Mouse (Mus musculus): ENCODE measurements around the gene Ankrd55. TPM values are rescaled to one million over a fixed set of nuclear protein-coding genes. Genes with fewer than 3 reads are reported as not detected.

Gene Ankrd55
- total and polyA plus RNA-seq, 2 experiments, result 0.09 to 0.10 TPM

DNA sequence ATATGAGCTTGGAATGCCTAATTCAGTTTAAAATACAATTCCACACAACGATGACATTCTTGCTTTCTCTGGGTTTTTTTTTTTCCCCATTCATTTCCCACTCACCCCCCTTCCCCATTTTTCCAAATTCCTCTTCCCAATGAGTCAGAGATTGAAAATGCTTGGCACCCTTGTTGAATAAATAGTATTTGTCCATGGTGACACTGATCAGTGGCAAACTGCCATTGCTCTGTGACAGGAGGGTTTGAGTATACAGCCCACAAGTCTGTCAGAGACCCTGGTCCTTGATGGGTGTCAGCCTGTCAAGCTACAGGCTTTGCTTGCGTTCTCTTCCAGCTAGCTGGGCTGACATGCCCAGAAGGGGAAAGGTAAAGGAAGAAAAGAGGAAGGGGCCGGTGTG, 36.2 kb upstream of the Ankrd55 start:
- WGBS, result 89% methylated on average over 3 of the region's 3 CpGs
- DNase-seq (ENCODE audit: extremely low read depth, low read depth, low spot score), result no peak
- Histone ChIP-seq H3K36me3 (ENCODE audit: control insufficient read depth, insufficient read depth, low read length) (no peaks in the 10 kb centered on the region), H3K9ac (ENCODE audit: low read depth, low read length) (no peak overlapping the region), H3K27ac (replicated peaks; ENCODE audit: insufficient read depth, low read depth, low read length) (no peak overlapping the region), H3K27me3 (ENCODE audit: control insufficient read depth, insufficient read depth, low read length) (no peaks in the 10 kb centered on the region), H3K4me1 (ENCODE audit: control insufficient read depth, insufficient read depth, low read length) (no peaks in the 10 kb centered on the region), H3K4me3 (ENCODE audit: insufficient read depth, low read depth, low read length) (no peak overlapping the region), H3K79me2 (ENCODE audit: control insufficient read depth, insufficient read depth, low read length) (no peaks in the 10 kb centered on the region)
- TF ChIP-seq POLR2A (IDR thresholded peaks at IDR 0.05; ENCODE audit: extremely low read depth, insufficient read depth, low read length) (no peak), CTCF (IDR thresholded peaks at IDR 0.05; ENCODE audit: low read depth, low read length) (no peak)

- 76% methylated on average over 13 of the region's 13 CpGs for WGBS
- TF ChIP-seq POLR2A (IDR thresholded peaks at IDR 0.05; ENCODE audit: extremely low read depth, insufficient read depth, low read length) (no peak), CTCF (IDR thresholded peaks at IDR 0.05; ENCODE audit: low read depth, low read length) (no peak)
- Histone ChIP-seq H3K27ac (replicated peaks; ENCODE audit: insufficient read depth, low read depth, low read length) (no peak overlapping the region), H3K27me3 (ENCODE audit: control insufficient read depth, insufficient read depth, low read length) (no peaks in the 10 kb centered on the region), H3K4me1 (ENCODE audit: control insufficient read depth, insufficient read depth, low read length) (no peaks in the 10 kb centered on the region), H3K9ac (ENCODE audit: low read depth, low read length) (no peak overlapping the region), H3K36me3 (ENCODE audit: control insufficient read depth, insufficient read depth, low read length) (no peaks in the 10 kb centered on the region), H3K79me2 (ENCODE audit: control insufficient read depth, insufficient read depth, low read length) (no peaks in the 10 kb centered on the region), H3K4me3 (ENCODE audit: insufficient read depth, low read depth, low read length) (no peak overlapping the region)
- DNase-seq (ENCODE audit: extremely low read depth, low read depth, low spot score), result peak; percentile 43
Measured at GRCm38 (mm10) chr13:112252991-112253620, 35.1 kb upstream of the Ankrd55 start.

DNA sequence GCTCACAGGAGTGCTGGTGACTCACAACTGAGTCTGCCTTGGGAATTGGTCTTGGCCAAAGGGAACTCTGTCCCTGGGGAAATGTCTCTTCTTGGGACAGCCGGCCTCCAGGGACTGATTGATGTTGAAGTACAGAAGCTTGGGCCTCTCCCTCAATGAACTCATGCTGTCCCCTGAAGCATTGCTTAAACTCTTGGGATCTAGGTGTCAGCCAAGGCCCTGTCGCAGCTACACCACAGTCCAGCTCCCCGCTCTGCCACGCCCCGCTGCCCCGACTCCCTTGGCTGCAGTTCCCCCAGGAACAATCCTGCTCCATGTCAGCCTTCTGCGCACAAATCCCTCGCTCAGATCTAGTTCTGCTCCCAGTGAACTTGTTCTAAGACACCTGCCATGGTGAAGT, 34.1 kb upstream of the Ankrd55 start:
- no peaks in the 10 kb centered on the region for H3K4me1 ChIP-seq (ENCODE audit: control insufficient read depth, insufficient read depth, low read length)
- DNase-seq (ENCODE audit: extremely low read depth, low read depth, low spot score), result no peak
- TF ChIP-seq POLR2A (IDR thresholded peaks at IDR 0.05; ENCODE audit: extremely low read depth, insufficient read depth, low read length) (no peak), CTCF (IDR thresholded peaks at IDR 0.05; ENCODE audit: low read depth, low read length) (no peak)
- H3K4me3 ChIP-seq (ENCODE audit: insufficient read depth, low read depth, low read length), result no peak overlapping the region
- WGBS, result 96% methylated on average over 8 of the region's 8 CpGs
- H3K9ac ChIP-seq (ENCODE audit: low read depth, low read length), result no peak overlapping the region
- no peaks in the 10 kb centered on the region for H3K27me3 ChIP-seq (ENCODE audit: control insufficient read depth, insufficient read depth, low read length)
- H3K36me3 ChIP-seq (ENCODE audit: control insufficient read depth, insufficient read depth, low read length), result no peaks in the 10 kb centered on the region
- H3K79me2 ChIP-seq (ENCODE audit: control insufficient read depth, insufficient read depth, low read length), result no peaks in the 10 kb centered on the region
- H3K27ac ChIP-seq (replicated peaks; ENCODE audit: insufficient read depth, low read depth, low read length), result no peak overlapping the region

- Histone ChIP-seq H3K27me3 (ENCODE audit: control insufficient read depth, insufficient read depth, low read length) (no peaks in the 10 kb centered on the region), H3K79me2 (ENCODE audit: control insufficient read depth, insufficient read depth, low read length) (no peaks in the 10 kb centered on the region), H3K27ac (replicated peaks; ENCODE audit: insufficient read depth, low read depth, low read length) (no peak overlapping the region), H3K4me1 (ENCODE audit: control insufficient read depth, insufficient read depth, low read length) (no peaks in the 10 kb centered on the region), H3K4me3 (ENCODE audit: insufficient read depth, low read depth, low read length) (no peak overlapping the region), H3K36me3 (ENCODE audit: control insufficient read depth, insufficient read depth, low read length) (no peaks in the 10 kb centered on the region), H3K9ac (ENCODE audit: low read depth, low read length) (no peak overlapping the region)
- TF ChIP-seq POLR2A (IDR thresholded peaks at IDR 0.05; ENCODE audit: extremely low read depth, insufficient read depth, low read length) (no peak), CTCF (IDR thresholded peaks at IDR 0.05; ENCODE audit: low read depth, low read length) (no peak)
- 78% methylated on average over 5 of the region's 5 CpGs for WGBS
- no peak for DNase-seq (ENCODE audit: extremely low read depth, low read depth, low spot score)
Measured at GRCm38 (mm10) chr13:112255862-112256261, 32.4 kb upstream of the Ankrd55 start.

- no peaks in the 10 kb centered on the region for H3K79me2 ChIP-seq (ENCODE audit: control insufficient read depth, insufficient read depth, low read length)
- H3K4me1 ChIP-seq (ENCODE audit: control insufficient read depth, insufficient read depth, low read length), result no peaks in the 10 kb centered on the region
- no peak overlapping the region for H3K9ac ChIP-seq (ENCODE audit: low read depth, low read length)
- no peaks in the 10 kb centered on the region for H3K27me3 ChIP-seq (ENCODE audit: control insufficient read depth, insufficient read depth, low read length)
- H3K27ac ChIP-seq (replicated peaks; ENCODE audit: insufficient read depth, low read depth, low read length), result no peak overlapping the region
- 49% methylated on average over 10 of the region's 10 CpGs for WGBS
- H3K36me3 ChIP-seq (ENCODE audit: control insufficient read depth, insufficient read depth, low read length), result no peaks in the 10 kb centered on the region
- no peak for TF ChIP-seq CTCF (IDR thresholded peaks at IDR 0.05; ENCODE audit: low read depth, low read length)
- no peak for TF ChIP-seq POLR2A (IDR thresholded peaks at IDR 0.05; ENCODE audit: extremely low read depth, insufficient read depth, low read length)
- no peak overlapping the region for H3K4me3 ChIP-seq (ENCODE audit: insufficient read depth, low read depth, low read length)
- no peak for DNase-seq (ENCODE audit: extremely low read depth, low read depth, low spot score)
Measured at GRCm38 (mm10) chr13:112258478-112258877, 29.8 kb upstream of the Ankrd55 start.

DNA sequence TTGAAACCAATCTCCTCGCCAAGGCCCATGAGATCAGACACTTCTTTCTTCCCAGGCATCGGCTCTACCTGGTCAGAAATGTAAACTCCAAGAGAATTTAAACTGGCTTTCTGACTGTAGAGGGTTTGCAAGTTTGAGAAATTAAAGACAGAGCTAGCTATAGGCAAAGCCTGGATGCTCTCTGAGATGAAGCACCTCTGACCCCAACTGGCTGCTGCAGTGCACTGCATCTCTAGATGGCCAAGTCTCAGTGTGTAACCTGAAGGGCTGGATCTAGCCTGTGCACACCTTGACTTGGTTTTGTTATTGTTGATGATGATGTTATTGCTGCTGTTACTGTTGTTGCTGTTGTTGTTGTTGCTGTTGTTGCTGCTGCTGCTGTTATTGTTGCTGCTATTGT, 28.9 kb upstream of the Ankrd55 start:
- peak; percentile 39 for DNase-seq (ENCODE audit: extremely low read depth, low read depth, low spot score)
- no peak overlapping the region for H3K4me3 ChIP-seq (ENCODE audit: insufficient read depth, low read depth, low read length)
- H3K9ac ChIP-seq (ENCODE audit: low read depth, low read length), result no peak overlapping the region
- no peaks in the 10 kb centered on the region for H3K27me3 ChIP-seq (ENCODE audit: control insufficient read depth, insufficient read depth, low read length)
- H3K4me1 ChIP-seq (ENCODE audit: control insufficient read depth, insufficient read depth, low read length), result no peaks in the 10 kb centered on the region
- no peak overlapping the region for H3K27ac ChIP-seq (replicated peaks; ENCODE audit: insufficient read depth, low read depth, low read length)
- H3K79me2 ChIP-seq (ENCODE audit: control insufficient read depth, insufficient read depth, low read length), result no peaks in the 10 kb centered on the region
- TF ChIP-seq POLR2A (IDR thresholded peaks at IDR 0.05; ENCODE audit: extremely low read depth, insufficient read depth, low read length) (no peak), CTCF (IDR thresholded peaks at IDR 0.05; ENCODE audit: low read depth, low read length) (peak; percentile 89)
- no peaks in the 10 kb centered on the region for H3K36me3 ChIP-seq (ENCODE audit: control insufficient read depth, insufficient read depth, low read length)
- 42% methylated on average over 2 of the region's 2 CpGs for WGBS
